Comparison of ENCODE assay signal across 8 mouse cellular contexts in genomic region chr7:27591266-27592216, GRCm38 (mm10). TPM values are rescaled to one million over a fixed set of nuclear protein-coding genes. Genes with fewer than 3 reads are reported as not detected.
DNase-seq lines count a peak whose midpoint lies in the region; ATAC-seq and TF ChIP-seq lines count a peak whose summit lies in the region.

Gene Akt2 (plus strand): TSS chr7:27591552.

- under 1% methylated on average over 52 of the region's 71 CpGs for WGBS in heart, embryonic 12.5 days
- under 1% methylated on average over 45 of the region's 71 CpGs for WGBS in kidney, postnatal 0 days
- WGBS in liver, embryonic 13.5 days (ENCODE audit: insufficient replicate concordance) = under 1% methylated on average over 60 of the region's 71 CpGs
- under 1% methylated on average over 68 of the region's 71 CpGs for WGBS in stomach, embryonic 16.5 days

- ATAC-seq in erythroid progenitor cell, adult 5-6 weeks (replicated peaks; ENCODE audit: low FRiP score, poor library complexity, severe bottlenecking) = peak; percentile 79
- ATAC-seq in heart, embryonic 12.5 days (ENCODE audit: insufficient number of reproducible peaks, low FRiP score) = peak; percentile 92
- ATAC-seq in kidney, postnatal 0 days (replicated peaks; ENCODE audit: low FRiP score, low read depth) = peak; percentile 95
- peak; percentile 78 for ATAC-seq in liver, embryonic 13.5 days (ENCODE audit: low read depth)
- ATAC-seq in stomach, embryonic 16.5 days (ENCODE audit: insufficient read depth, low FRiP score) = peak; percentile 93

- H3K36me3 ChIP-seq in heart, embryonic 12.5 days = 0 out of 2 replicates have a peak, but pooled peaks cover 8% of the 10 kb centered on the region
- no peaks in the 10 kb centered on the region for H3K36me3 ChIP-seq in kidney, postnatal 0 days (ENCODE audit: insufficient read depth, low read length)
- peaks cover 10% of the 10 kb centered on the region; the same call in 1 of the 2 replicates for H3K36me3 ChIP-seq in liver, embryonic 13.5 days
- H3K36me3 ChIP-seq in stomach, embryonic 16.5 days (ENCODE audit: control insufficient read depth, insufficient read depth, low read length) = no peaks in the 10 kb centered on the region

- no peaks in the 10 kb centered on the region for H3K9me3 ChIP-seq in heart, embryonic 12.5 days (replicated peaks)
- no peaks in the 10 kb centered on the region for H3K9me3 ChIP-seq in kidney, postnatal 0 days (replicated peaks; ENCODE audit: low read length)
- H3K9me3 ChIP-seq in liver, embryonic 13.5 days (replicated peaks) = no peaks in the 10 kb centered on the region
- 0 out of 2 replicates have a peak, but pooled peaks cover 3% of the 10 kb centered on the region for H3K9me3 ChIP-seq in stomach, embryonic 16.5 days (replicated peaks; ENCODE audit: control insufficient read depth, low read length)

- H3K4me2 ChIP-seq in heart, embryonic 12.5 days = peak within 1 kb of the TSS; percentile 84
- peak within 1 kb of the TSS; percentile 67 for H3K4me2 ChIP-seq in kidney, postnatal 0 days (ENCODE audit: low read length)
- peak within 1 kb of the TSS; percentile 93 for H3K4me2 ChIP-seq in liver, embryonic 13.5 days
- peak within 1 kb of the TSS; percentile 73 for H3K4me2 ChIP-seq in stomach, embryonic 16.5 days (ENCODE audit: low read depth, low read length)

- peak within 1 kb of the TSS; percentile 83 for H3K4me3 ChIP-seq in heart, embryonic 12.5 days
- peak within 1 kb of the TSS; percentile 83 for H3K4me3 ChIP-seq in kidney, postnatal 0 days (replicated peaks; ENCODE audit: low read depth, low read length)
- peak within 1 kb of the TSS; percentile 73 for H3K4me3 ChIP-seq in liver, embryonic 13.5 days (replicated peaks)
- peak within 1 kb of the TSS; percentile 86 for H3K4me3 ChIP-seq in stomach, embryonic 16.5 days (replicated peaks; ENCODE audit: low read length)

- DNase-seq in CD4-positive, CD25-positive, alpha-beta regulatory T cell, adult 2 months (ENCODE audit: low read depth, low spot score) = peak; percentile 97
- peak; percentile 98 for DNase-seq in brain, embryonic 18.5 days (ENCODE audit: low read depth, low spot score)
- peak; percentile 100 for DNase-seq in kidney, postnatal 0 days (ENCODE audit: low spot score)
- peak; percentile 84 for DNase-seq in liver, embryonic 13.5 days
- peak; percentile 95 for DNase-seq in neural tube, embryonic 10.5 days (ENCODE audit: extremely low spot score, low spot score)

- peak within 1 kb of the TSS; percentile 94 for H3K9ac ChIP-seq in heart, embryonic 12.5 days
- H3K9ac ChIP-seq in kidney, postnatal 0 days (ENCODE audit: low read depth, low read length) = peak within 1 kb of the TSS; percentile 82
- peak within 1 kb of the TSS; percentile 90 for H3K9ac ChIP-seq in liver, embryonic 13.5 days
- peak within 1 kb of the TSS; percentile 97 for H3K9ac ChIP-seq in stomach, embryonic 16.5 days (ENCODE audit: low read length)

- no peak for TF ChIP-seq CTCF in kidney, postnatal 0 days (IDR thresholded peaks at IDR 0.05; ENCODE audit: low read depth)

- peaks cover 38% of the 10 kb centered on the region for H3K4me1 ChIP-seq in heart, embryonic 12.5 days (replicated peaks)
- peaks cover 15% of the 10 kb centered on the region for H3K4me1 ChIP-seq in kidney, postnatal 0 days (replicated peaks; ENCODE audit: insufficient read depth, low read length)
- H3K4me1 ChIP-seq in liver, embryonic 13.5 days (replicated peaks) = peaks cover 50% of the 10 kb centered on the region
- H3K4me1 ChIP-seq in stomach, embryonic 16.5 days (ENCODE audit: control insufficient read depth, insufficient read depth, low read length) = peaks cover 21% of the 10 kb centered on the region

- H3K27me3 ChIP-seq in heart, embryonic 12.5 days (replicated peaks) = no peaks in the 10 kb centered on the region
- no peaks in the 10 kb centered on the region for H3K27me3 ChIP-seq in kidney, postnatal 0 days (ENCODE audit: insufficient read depth, low read length)
- H3K27me3 ChIP-seq in liver, embryonic 13.5 days = no peaks in the 10 kb centered on the region
- no peaks in the 10 kb centered on the region for H3K27me3 ChIP-seq in stomach, embryonic 16.5 days (ENCODE audit: control insufficient read depth, insufficient read depth, low read length)

- H3K27ac ChIP-seq in heart, embryonic 12.5 days (ENCODE audit: poor library complexity, severe bottlenecking) = peak within 1 kb of the TSS; percentile 95
- H3K27ac ChIP-seq in kidney, postnatal 0 days = peak within 1 kb of the TSS; percentile 96
- H3K27ac ChIP-seq in liver, embryonic 13.5 days = peak within 1 kb of the TSS; percentile 99
- peak within 1 kb of the TSS; percentile 99 for H3K27ac ChIP-seq in stomach, embryonic 16.5 days (ENCODE audit: low read length)

RNA-seq across cellular contexts. Expression of gene Akt2, which starts in this region (rescaled TPM):
- 28.5 and 59.9 TPM in 2 replicates for total RNA-seq in erythroid progenitor cell, adult 5-6 weeks (2015; ENCODE audit: low replicate concordance)
- total RNA-seq in erythroid progenitor cell, adult 5-6 weeks (2017; ENCODE audit: low replicate concordance) = 25.1 and 48.1 TPM in 2 replicates
- polyA plus RNA-seq in heart, embryonic 12.5 days (2016; fragmentation: Nextera tagmentation; extraction: Ambion mirVana) = 85.0 and 89.4 TPM in 2 replicates
- polyA plus RNA-seq in kidney, postnatal 0 days (2015; fragmentation: Nextera tagmentation; extraction: Ambion mirVana) = 74.3 and 75.3 TPM in 2 replicates
- 29.6 and 32.3 TPM in 2 replicates for polyA plus RNA-seq in liver, embryonic 13.5 days (2015; fragmentation: Nextera tagmentation; extraction: Ambion mirVana)
- 79.0 and 84.6 TPM in 2 replicates for polyA plus RNA-seq in stomach, embryonic 16.5 days (2015; fragmentation: Nextera tagmentation; extraction: Ambion mirVana)

Comparison
In these comparisons a context has a peak if more than half of its experiments do, and no peak if none do; other contexts are left out.
1. Peak in every context shown above with its lines: DNase-seq, ATAC-seq, H3K4me3 ChIP-seq and H3K27ac ChIP-seq.